Mouse (Mus musculus): ENCODE results near the gene Acadvl. TPM values are rescaled to one million over a fixed set of nuclear protein-coding genes. Genes with fewer than 3 reads are reported as not detected.
A peak's percentile ranks its signal among the peaks of the same experiment; 100 is the strongest.

The Acadvl gene
- total RNA-seq (2015; ENCODE audit: low replicate concordance) (23.6 and 48.4 TPM in 2 replicates), total RNA-seq (2017; ENCODE audit: low replicate concordance) (18.6 and 20.4 TPM in 2 replicates)

GRCm38 (mm10) chr11:70014880-70015558, at the start of gene Acadvl:
TSS of gene Acadvl (minus strand) at chr11:70015411.
- ATAC-seq (replicated peaks; ENCODE audit: low FRiP score, poor library complexity, severe bottlenecking), result peak; percentile 95

GRCm38 (mm10) chr11:70063053-70063452, 47.8 kb upstream of the Acadvl start:
- no peak for ATAC-seq (replicated peaks; ENCODE audit: low FRiP score, poor library complexity, severe bottlenecking)

DNA sequence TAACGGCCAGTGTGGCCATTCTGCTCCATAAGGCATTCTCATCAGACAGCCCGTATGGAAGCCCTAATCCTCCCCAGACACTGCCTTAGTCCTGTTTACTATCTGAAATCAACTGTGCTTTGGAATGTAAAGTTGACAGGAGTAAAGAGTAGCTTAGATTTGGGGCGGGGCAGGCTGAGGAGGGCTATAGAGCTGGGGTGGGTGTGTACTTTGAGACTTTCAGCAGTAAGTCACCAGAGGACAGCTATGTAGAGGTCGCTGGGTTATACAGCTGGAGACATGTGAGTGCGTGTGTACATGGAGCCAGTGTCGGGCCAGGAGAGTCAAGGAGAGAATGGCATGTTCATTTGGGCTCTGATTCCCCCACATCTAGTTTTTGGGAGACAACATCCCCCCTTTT, 44.7 kb upstream of the Acadvl start:
- no peak for ATAC-seq (replicated peaks; ENCODE audit: low FRiP score, poor library complexity, severe bottlenecking)

DNA sequence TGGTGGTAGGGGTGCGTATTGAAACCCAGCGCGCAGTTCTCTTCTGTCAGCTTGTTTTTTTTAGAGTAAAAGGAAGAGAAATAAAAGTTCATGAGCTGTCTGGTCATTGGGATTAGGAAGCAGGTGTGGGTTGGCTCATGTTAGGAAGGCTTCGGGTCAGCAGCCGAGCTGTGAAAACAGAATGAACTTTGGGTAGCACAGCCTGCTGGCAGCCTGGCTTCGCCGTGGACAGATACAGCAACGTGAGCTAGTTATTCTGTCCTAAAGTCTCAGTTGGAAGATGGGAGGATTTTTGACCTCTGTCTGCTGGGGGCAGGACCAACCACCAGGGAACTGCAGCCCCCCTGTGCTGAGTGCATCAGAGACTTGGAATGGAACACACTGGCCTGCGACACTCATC, 42.6 kb upstream of the Acadvl start:
- no peak for ATAC-seq (replicated peaks; ENCODE audit: low FRiP score, poor library complexity, severe bottlenecking)

- ATAC-seq (replicated peaks; ENCODE audit: low FRiP score, poor library complexity, severe bottlenecking), result peak; percentile 72
Observed at GRCm38 (mm10) chr11:70055618-70056214, 40.5 kb upstream of the Acadvl start.

- no peak for ATAC-seq (replicated peaks; ENCODE audit: low FRiP score, poor library complexity, severe bottlenecking)
Observed at GRCm38 (mm10) chr11:70053898-70054570, 38.8 kb upstream of the Acadvl start, which contains the start of gene Asgr1. TSS of gene Asgr1 (plus strand) at chr11:70054085.

- ATAC-seq (replicated peaks; ENCODE audit: low FRiP score, poor library complexity, severe bottlenecking), result no peak
Observed at GRCm38 (mm10) chr11:70053156-70053555, 37.9 kb upstream of the Acadvl start.

GRCm38 (mm10) chr11:70049816-70050215, 34.6 kb upstream of the Acadvl start:
- ATAC-seq (replicated peaks; ENCODE audit: low FRiP score, poor library complexity, severe bottlenecking), result no peak

DNA sequence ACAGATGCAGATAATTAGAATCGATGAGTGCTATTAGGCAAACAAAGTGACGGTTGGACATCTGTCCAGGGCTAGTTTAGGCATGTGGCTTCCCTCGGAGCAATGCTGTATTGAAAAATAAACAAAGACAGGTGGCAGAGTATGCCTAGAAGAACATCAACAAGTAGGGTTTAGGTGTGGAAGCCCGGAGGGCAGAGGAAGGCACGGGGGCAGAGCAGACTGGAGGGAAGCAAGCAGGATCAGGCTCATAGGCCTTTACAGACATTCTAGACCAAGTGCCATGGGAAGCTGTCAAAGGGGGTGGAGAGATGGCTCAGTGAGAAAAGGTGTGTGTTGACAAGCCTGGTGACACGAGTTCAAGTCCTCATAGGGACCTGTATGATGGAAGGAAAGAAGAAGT, 34.2 kb upstream of the Acadvl start:
- no peak for ATAC-seq (replicated peaks; ENCODE audit: low FRiP score, poor library complexity, severe bottlenecking)

DNA sequence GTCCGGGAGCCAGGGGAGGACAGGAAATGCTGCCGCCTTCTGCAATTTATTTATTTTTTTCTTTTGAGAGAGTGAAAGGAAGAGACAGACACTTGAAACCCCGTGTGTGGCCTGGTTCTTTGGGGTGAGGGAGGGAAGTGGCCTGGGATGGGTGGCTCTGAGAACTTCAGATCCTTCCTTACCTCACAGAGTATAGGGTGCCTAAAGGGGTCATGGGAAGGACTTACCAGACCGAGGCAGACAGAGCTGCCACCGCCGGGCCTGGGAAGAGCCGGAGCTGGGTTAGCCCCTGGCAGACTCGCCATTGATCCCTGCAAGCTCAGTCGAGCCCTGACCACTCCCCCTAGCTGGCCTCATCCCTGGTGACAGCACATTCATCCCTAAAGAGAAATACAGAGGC, 30.2 kb upstream of the Acadvl start:
- ATAC-seq (replicated peaks; ENCODE audit: low FRiP score, poor library complexity, severe bottlenecking), result no peak

DNA sequence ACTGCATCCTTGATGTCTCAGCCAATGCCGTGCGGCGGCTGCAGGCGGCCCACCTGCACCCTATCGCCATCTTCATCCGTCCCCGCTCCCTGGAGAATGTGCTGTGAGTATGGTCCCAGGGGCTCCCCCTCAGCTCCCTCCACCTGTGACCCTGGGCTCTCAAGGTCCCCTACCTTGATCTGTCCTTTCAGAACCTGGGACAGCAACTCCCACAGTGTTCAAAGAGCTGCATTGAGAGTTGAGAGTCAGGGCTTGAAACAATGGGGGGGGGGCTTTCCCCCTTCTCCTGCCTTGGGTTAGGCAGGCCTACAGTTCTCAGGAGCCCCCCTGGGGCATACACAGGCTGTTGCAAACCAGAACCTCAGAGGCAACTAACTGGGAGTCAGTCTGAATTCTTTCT, 28.5 kb upstream of the Acadvl start:
- ATAC-seq (replicated peaks; ENCODE audit: low FRiP score, poor library complexity, severe bottlenecking), result no peak

DNA sequence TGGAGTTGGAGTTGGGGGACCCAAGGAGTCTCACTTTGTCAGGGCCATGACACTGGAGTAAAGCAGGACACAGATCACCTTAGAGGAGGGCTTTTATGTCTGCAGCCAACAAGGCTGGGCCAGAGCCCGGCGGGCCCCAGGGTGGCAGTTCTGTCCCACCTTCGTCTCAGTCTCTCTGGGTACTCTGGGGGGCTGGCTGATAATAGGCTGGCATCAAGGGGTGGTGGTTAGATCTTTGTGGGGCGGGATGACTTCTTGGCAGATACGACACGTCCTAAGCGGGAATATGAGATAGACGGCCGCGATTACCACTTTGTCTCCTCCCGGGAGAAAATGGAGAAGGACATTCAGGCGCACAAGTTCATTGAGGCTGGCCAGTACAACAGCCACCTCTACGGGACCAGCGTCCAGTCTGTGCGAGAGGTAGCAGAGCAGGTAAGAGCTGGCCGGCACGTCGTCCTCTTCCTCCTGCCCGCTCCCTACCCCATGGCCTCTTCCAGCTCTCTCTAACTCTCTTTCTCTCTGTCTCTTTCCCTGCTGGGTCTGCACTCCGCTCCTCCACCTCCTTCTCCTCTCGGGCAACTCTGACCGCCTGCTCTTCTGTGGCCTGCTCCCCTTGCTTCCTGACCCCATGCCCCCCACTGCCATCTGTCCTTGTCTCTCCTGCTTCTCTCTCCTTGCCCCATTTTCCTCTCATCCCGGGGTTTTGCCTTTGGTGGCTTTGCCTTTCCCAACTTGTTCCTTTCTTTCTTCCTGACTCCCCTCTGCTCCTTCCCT, 27.3 kb upstream of the Acadvl start:
- no peak for ATAC-seq (replicated peaks; ENCODE audit: low FRiP score, poor library complexity, severe bottlenecking)

DNA sequence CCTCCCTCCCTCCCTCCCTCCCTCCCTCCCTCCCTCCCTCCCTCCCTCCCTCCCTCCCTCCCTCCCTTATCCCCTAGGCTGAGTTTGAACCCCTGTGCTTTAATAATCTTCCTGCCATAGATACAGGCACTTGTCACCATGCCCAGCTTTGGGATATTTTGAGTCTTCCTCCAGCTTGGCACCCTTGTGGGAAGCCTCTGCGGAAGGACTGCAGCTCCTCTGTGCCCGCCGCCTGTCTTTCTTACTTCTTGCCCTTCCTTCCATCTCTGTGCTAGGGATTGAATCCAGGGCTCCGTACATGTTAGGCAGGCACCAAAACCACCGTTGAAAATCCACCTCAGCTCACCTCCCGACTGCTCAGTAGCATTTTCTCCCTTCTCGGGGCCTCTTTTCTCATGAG, 25.0 kb upstream of the Acadvl start:
- no peak for ATAC-seq (replicated peaks; ENCODE audit: low FRiP score, poor library complexity, severe bottlenecking)

GRCm38 (mm10) chr11:70039631-70040030, 24.4 kb upstream of the Acadvl start:
- ATAC-seq (replicated peaks; ENCODE audit: low FRiP score, poor library complexity, severe bottlenecking), result no peak

DNA sequence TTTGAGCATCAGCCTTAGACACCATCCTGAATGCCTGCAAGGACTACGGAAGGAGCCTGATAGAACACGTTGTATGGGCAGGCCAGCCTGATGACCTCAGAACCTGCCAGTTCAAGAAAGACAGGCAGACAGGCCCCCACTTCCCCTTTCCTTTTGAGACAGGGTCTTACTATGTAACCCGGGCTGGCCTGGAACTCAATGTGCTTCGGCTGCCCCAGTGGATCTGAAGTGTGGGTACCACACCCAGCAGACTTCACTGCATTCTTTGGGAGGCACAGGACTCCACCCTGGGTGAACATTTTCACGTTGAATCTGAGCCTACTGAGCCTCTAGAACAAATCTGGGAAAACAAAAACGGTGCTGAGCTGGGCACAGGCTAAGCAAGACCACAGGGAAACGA, 23.0 kb upstream of the Acadvl start:
- ATAC-seq (replicated peaks; ENCODE audit: low FRiP score, poor library complexity, severe bottlenecking), result no peak

DNA sequence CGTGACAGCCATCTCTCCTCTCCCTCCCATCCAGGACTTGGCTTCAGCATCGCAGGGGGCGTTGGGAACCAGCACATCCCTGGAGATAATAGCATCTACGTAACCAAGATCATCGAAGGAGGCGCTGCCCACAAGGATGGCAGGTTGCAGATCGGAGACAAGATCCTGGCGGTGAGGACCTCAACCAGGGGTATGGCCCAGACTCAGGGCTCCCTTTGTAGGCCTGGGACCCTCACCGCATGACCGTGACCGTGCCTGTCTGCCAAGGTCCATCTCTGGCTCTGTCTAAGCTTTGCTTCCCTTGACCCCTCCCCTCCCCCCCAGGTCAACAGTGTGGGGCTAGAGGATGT, 16.1 kb upstream of the Acadvl start:
- ATAC-seq (replicated peaks; ENCODE audit: low FRiP score, poor library complexity, severe bottlenecking), result no peak

DNA sequence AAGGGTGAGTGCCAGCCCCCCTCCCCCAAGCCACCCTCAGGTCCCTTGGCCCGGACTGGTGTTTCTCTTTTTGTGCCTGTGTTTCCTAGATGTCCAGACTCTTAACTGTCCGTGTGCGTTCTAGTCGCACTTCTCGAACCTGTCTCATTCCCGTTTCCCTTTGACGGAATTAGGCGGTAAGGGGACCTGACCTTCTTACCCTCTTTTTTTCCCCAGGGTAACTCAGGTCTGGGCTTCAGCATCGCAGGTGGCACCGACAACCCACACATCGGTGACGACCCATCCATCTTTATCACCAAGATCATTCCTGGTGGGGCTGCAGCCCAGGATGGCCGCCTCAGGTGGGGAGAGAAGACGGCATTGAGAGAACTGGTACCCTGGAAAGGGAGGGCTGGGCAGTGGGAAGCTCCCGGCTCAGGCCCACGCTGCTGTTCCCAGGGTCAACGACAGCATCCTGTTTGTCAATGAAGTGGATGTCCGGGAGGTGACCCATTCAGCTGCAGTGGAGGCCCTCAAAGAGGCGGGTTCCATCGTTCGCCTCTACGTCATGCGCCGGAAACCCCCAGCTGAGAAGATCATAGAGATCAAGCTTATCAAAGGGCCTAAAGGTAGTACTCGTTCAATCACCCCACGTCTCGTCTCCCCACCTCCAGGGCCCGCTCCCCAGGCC, 15.6 kb upstream of the Acadvl start:
- ATAC-seq (replicated peaks; ENCODE audit: low FRiP score, poor library complexity, severe bottlenecking), result no peak

DNA sequence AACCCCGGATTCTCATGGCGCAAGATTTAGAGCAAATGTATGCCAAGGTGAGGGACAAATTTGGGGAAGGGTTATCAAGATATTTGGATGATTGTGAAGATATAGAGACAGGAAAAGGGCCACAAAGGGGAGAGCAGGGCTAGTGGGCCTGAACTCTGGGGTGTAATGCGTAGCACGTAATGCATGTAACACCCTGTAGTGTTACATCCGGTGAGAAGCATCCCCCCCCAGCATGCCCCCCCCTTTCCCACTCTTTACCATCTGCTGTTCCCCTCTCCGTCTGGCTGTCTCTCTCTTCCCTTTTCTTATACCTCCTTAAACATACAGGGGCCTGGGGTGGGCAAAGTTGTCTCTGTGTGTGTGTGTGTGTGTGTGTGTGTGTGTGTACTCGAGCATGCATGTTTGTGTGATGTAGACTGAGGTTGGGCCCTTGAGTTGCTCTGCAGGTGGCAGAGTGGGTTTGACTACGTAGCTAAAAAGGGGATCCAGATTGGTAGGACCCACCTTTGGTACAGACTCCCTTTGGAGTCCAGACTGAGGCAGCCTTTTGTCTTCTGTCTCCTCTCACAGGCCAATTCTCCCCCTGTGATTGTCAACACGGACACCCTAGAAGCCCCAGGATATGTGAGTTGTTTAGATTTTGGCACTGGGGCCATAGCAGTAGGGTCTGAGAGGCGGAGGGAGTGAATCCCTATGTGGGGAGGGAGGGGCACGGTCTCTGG, 14.8 kb upstream of the Acadvl start:
- no peak for ATAC-seq (replicated peaks; ENCODE audit: low FRiP score, poor library complexity, severe bottlenecking)

GRCm38 (mm10) chr11:70029130-70029801, 14.1 kb upstream of the Acadvl start:
- no peak for ATAC-seq (replicated peaks; ENCODE audit: low FRiP score, poor library complexity, severe bottlenecking)
